Mouse (Mus musculus): ENCODE measurements around the gene 9130230L23Rik.

The 9130230L23Rik gene

DNA sequence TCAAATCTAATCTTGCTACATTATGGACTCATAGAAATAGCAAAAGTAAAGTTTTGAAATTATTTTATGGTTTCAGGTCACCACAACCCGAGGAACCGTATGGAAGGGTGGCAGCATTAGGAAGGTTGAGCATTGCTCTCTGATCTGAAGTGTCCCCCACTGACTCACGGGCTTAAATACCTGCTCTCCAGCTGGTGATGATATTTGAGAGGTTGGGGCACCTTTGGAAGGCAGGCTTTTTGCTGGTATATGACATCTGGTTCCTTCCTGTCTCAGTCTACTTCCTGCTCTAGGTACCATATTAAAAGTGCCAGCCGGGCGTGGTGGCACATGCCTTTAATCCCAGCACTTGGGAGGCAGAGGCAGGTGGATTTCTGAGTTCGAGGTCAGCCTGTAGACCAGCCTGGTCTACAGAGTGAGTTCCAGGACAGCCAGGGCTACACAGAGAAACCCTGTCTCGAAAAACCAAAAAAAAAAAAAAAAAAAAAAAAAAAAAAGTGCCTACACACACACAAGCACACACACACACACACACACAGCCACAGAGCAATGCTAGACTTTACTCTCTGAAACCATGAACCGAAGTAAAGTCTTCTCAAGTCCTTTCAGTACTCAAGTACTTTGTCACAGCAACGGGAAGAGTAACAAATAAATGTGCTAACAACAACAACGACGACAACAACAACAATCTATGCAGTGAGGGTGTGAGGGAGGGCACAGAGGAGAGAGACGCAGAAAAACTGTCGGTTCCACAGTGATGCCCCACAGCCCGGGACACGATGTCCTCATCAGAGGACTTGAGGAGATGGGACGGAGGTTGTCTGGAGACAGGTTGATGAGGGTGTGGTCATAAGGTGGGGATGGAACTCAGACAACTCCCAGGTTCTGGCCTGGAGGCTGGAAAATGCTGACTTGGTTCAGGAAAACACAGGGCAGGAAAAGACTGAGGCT, 49.7 kb downstream of the 9130230L23Rik start:
- ATAC-seq (ENCODE audit: low TSS enrichment), result no peak

DNA sequence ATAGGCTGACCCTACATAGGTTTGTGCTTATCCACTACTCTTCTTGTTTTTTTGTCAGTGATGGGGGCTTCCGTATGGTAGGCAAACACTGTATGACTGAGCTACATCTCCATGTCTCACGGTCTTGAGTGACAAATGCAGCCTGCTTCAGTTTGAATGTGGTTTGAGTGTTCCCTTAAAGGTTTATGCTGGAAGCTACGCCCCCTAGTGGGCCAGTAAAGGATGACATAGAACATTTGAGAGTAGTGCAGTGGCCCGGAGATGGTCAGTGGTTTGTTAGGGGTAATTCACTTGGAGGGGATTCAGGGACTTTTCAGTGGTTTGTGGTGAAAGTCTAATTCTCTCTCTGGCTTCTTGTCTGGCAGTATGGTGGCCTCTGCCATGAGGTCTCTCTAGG, 52.6 kb downstream of the 9130230L23Rik start:
- no peak for ATAC-seq (ENCODE audit: low TSS enrichment)

DNA sequence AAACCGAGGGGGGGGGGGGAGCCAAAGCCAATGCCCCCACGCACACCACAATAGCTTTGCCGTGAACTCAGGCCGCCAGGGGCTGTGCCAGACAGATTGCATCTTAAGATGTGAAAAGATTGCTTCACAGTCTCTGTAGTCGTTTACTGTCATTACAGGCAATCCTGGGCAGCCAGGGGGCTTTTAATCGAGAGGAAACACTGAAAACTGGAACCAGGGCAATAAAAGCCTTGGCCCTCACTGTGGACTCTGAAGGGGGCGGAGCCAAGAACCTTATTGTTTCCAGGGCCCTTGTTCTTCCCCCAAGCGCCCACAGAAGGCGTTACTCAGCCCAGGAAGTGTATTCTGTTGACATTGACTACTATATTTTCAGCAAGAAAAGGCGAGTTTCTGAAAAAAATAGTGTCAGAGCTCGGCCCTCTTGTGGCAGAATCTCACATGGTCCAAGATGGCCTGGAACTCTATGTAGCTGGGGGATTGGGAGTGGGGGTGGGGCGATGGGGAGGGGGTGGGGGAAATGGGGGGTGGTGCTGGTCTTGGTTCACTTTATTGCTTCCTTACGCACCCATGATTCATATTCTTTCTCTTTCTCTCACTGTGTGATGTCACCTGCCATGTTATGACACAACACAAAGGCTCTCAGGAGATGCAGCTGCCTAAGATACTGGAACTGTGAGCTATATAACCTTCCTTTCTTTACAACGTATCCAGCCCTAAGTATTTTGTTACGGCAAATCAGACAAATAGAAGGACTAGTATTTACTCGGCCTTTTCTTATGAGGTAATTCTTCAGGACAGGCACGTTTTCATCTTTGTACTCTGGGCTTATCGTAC, 53.2 kb downstream of the 9130230L23Rik start:
- ATAC-seq (ENCODE audit: low TSS enrichment), result no peak

DNA sequence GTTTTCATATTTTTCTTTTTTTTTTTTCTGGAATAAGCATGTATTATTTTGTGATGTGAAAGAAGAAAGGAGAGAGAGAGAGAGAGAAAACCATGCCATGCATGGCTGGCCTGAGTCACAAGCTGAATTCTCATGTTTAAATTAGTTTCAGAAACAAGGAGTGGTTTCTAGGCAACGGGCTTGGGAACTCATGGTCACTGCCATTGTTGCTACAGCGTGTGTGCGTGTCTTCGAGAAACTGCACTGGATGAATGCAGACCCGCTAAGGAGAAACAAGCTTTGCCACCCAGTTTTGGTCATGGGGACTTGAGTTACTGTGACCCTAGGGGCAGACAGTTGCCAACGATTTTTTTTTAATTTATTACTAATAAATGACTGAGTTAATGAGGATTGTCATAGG, 53.8 kb downstream of the 9130230L23Rik start:
- ATAC-seq (ENCODE audit: low TSS enrichment), result peak; percentile 97

DNA sequence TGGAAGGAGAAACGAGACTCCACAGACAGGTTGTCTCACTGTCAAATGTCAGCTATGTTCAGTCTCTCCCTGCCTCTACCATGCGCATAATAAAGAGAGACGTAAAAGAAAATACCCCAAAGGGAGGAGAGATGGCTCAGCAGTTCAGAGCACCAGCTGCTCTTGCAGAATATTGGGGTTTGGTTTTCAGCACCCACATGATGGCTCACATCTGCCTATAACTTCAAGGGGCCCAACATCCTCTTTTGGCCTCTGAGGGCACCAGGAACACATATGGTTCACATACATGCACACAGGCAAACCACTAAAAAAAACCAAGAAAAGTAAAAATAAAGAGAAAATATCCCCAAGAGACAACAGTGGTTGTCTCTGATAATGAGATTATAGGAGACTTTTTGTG, 54.3 kb downstream of the 9130230L23Rik start:
- no peak for ATAC-seq (ENCODE audit: low TSS enrichment)

DNA sequence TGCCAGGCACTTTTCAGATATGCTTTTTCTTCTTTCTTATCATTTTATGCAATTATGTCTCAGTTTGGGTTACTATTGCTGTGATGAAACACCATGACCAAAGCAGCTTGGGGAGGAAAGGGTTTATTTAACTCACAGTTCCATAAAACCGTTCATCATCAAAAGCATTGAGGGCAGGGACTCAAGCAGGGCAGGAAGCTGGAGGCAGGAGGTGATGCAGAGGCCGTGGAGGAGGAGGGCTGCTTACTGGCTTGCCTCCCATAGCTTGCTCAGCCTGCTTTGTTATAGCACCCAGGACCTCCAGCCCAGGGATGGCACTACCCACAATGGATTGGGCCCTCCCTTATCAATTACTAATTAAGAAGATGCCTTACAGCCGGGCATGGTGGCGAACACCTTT, 62.9 kb downstream of the 9130230L23Rik start:
- no peak for ATAC-seq (ENCODE audit: low TSS enrichment)

- ATAC-seq (ENCODE audit: low TSS enrichment), result peak; percentile 97
Measured at GRCm38 (mm10) chr5:65937998-65938715, 65.9 kb downstream of the 9130230L23Rik start.

DNA sequence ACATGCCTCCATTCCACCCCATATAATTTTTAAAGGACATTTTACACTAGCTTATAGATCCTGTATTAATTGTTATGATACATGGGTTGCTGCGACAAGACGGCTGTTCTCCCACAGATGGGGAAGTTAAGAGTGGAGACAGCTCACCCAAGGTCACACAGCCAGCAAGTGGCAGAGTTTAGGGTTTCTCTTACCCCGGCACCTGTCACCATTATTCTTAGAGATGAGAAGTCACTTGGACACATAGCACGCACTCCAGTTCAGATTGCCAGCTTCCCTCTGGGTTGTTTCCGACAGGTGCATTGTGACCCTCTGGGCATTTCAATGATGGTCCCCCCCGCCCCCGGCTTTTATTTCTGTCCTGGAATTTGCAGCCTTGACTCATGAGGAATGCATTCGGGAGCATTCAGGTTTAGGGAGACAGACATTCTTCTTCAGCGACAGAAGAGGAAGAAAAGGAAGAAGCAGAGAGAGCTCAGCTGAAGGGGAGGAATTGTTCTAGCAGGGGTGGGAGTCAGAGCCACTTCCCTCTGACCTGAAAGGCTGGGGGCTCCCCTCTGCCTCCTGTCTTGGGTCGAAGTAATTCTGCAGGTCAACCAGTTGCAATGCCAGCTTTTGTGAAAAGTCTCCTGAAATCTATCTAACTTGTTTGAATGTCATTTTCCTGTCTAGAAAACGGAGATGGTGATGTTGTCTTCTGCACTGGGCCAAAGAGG, 66.9 kb downstream of the 9130230L23Rik start:
- no peak for ATAC-seq (ENCODE audit: low TSS enrichment)

- ATAC-seq (ENCODE audit: low TSS enrichment), result no peak
Measured at GRCm38 (mm10) chr5:65934783-65935182, 69.3 kb downstream of the 9130230L23Rik start, which contains the start of gene Chrna9. Chrna9 (plus strand) TSS chr5:65934921.

DNA sequence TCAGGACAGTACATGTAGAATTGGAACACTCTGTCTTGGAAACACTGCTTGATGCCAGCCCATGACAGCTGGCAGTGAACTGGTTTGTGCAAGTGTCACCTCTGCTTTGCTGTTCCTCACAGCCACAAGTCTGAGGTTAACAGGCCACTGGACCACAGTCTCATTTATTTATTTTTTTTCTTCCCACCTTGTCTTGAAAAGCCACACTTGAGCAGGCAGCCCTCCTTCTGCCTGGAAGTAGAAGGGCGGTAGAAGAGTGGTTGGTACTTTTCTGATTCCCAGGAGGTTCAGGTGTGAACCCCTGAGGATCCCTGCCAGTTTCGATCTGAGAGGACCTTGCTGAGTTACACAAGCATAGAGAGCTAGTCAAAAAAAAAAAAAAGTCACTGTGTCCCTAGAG, 70.3 kb downstream of the 9130230L23Rik start:
- no peak for ATAC-seq (ENCODE audit: low TSS enrichment)

DNA sequence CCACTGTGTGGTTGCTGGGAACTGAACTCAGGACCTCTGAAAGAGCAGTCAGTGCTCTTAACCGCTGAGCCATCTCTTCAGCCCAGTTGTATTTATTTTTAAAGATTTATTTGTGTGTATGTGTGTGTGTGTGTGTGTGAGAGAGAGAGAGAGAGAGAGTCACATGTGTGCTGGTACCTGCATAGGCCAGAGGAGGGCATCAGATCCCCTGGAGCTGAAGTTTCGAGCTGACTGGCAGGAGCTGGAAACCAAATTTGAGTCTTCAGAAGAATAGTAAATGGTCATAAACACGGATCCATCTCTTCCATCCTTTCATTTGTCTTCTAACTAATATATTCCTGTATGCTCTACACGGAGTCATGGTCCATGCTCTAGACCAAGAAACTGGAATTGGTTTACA, 70.8 kb downstream of the 9130230L23Rik start:
- no peak for ATAC-seq (ENCODE audit: low TSS enrichment)

DNA sequence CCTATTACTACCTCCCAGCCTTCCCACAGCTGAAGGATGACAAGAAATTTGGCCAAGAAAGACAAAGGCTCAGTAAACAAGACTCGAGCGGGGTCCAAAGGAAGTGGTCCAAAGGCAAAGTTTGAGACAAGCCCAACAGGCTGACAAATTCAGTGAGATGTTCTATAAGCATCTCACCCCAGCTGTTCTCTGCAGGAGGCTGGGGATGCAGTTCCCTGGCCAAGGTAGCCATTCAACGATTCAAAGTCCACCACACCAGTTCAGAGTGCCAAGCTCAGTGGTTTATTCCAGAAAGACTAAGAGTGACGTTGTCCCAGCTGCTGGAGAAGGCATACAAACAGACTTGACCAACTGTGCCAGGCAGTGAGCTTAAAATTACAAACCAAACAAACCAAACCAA, 73.9 kb downstream of the 9130230L23Rik start:
- no peak for ATAC-seq (ENCODE audit: low TSS enrichment)

Data from frontal cortex, adult (tissue).